In the genomic region with DNA sequence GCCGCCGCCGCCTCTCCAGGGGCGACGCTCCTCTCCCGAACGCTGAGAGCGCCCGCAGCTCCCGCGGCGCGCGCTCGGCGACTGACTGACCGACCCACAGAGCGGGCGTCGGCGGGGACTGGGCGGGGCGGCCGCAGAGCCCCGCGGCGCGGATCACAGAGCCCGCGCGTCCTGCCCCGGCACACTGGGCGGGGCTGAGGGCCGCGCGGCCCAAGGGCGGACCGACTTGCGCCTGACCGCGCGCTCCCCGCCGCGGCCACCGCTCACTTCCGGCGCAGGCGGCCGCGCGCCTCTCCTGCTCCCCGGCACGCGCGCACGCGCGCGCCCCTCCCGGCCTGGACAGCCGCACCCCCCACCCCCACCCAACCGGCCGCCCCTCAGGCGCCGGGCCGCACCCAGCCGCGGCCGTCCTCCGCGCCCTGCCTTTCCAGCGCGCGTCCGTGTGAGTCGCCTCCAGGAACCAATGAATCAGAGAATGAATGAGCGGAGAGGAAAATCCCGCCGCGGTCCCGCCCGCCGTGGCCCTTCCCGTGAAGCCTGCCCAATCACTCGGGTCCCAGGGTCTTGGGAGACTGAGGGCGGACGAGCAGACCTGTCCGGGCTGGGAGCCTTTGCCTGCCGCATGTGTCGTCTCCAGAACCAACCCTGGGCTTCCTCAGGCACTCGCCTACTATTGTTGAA, we compare ENCODE assay signal across 8 mouse cellular contexts. TPM values are rescaled to one million over a fixed set of nuclear protein-coding genes. Genes with fewer than 3 reads are reported as not detected.
DNase-seq lines count a peak whose midpoint lies in the region; ATAC-seq and TF ChIP-seq lines count a peak whose summit lies in the region.

A gene (minus strand): TSS at position 474 of the 681 bp plus-strand sequence.

- peaks cover 16% of the 10 kb centered on the region; the same call in 1 of the 2 replicates for H3K4me1 ChIP-seq in forebrain, embryonic 13.5 days
- peaks cover 20% of the 10 kb centered on the region; the same call in 1 of the 2 replicates for H3K4me1 ChIP-seq in heart, postnatal 0 days (ENCODE audit: control insufficient read depth, insufficient read depth)
- peaks cover 9% of the 10 kb centered on the region; the same call in 1 of the 2 replicates for H3K4me1 ChIP-seq in liver, embryonic 15.5 days (replicated peaks)
- peaks cover 10% of the 10 kb centered on the region; the same call in 1 of the 2 replicates for H3K4me1 ChIP-seq in neural tube, embryonic 12.5 days

- peak within 1 kb of the TSS; percentile 90 for H3K9ac ChIP-seq in forebrain, embryonic 13.5 days
- H3K9ac ChIP-seq in heart, postnatal 0 days (replicated peaks; ENCODE audit: low read depth, low read length) = peak within 1 kb of the TSS; percentile 100
- peak within 1 kb of the TSS; percentile 64 for H3K9ac ChIP-seq in liver, embryonic 15.5 days
- H3K9ac ChIP-seq in neural tube, embryonic 12.5 days = peak within 1 kb of the TSS; percentile 95

- H3K9me3 ChIP-seq in forebrain, embryonic 13.5 days (replicated peaks) = no peaks in the 10 kb centered on the region
- no peaks in the 10 kb centered on the region for H3K9me3 ChIP-seq in heart, postnatal 0 days (replicated peaks; ENCODE audit: control insufficient read depth, low read length)
- no peaks in the 10 kb centered on the region for H3K9me3 ChIP-seq in liver, embryonic 15.5 days (replicated peaks)
- no peaks in the 10 kb centered on the region for H3K9me3 ChIP-seq in neural tube, embryonic 12.5 days

- peak within 1 kb of the TSS; percentile 85 for H3K4me3 ChIP-seq in forebrain, embryonic 13.5 days
- peak within 1 kb of the TSS; percentile 100 for H3K4me3 ChIP-seq in heart, postnatal 0 days (ENCODE audit: low read depth, low read length)
- peak within 1 kb of the TSS; percentile 69 for H3K4me3 ChIP-seq in liver, embryonic 15.5 days (replicated peaks)
- H3K4me3 ChIP-seq in neural tube, embryonic 12.5 days = peak within 1 kb of the TSS; percentile 96

- DNase-seq in CD4-positive, CD25-positive, alpha-beta regulatory T cell, adult 2 months (ENCODE audit: low read depth, low spot score) = peak; percentile 75
- peak; percentile 40 for DNase-seq in c-Kit-positive CD71-negative TER-119-negative erythroid progenitor cells, embryonic 14.5 days (ENCODE audit: low read depth)
- peak; percentile 94 for DNase-seq in heart, postnatal 0 days (ENCODE audit: low spot score)
- DNase-seq in kidney, postnatal 4 days = peak; percentile 86 to 93
- peak; percentile 58 for DNase-seq in telencephalon, adult 2 months (ENCODE audit: low read depth, low spot score)

- TF ChIP-seq EP300 in heart, postnatal 0 days (IDR thresholded peaks at IDR 0.05; ENCODE audit: low read depth) = peak; percentile 27; the same call in 1 of the 2 replicates

- H3K27ac ChIP-seq in forebrain, embryonic 13.5 days = peak within 1 kb of the TSS; percentile 95
- H3K27ac ChIP-seq in heart, postnatal 0 days (ENCODE audit: low read depth) = peak within 1 kb of the TSS; percentile 100
- peak within 1 kb of the TSS; percentile 78 for H3K27ac ChIP-seq in liver, embryonic 15.5 days (replicated peaks)
- peak within 1 kb of the TSS; percentile 94 for H3K27ac ChIP-seq in neural tube, embryonic 12.5 days

- peak; percentile 95 for ATAC-seq in forebrain, embryonic 13.5 days
- peak; percentile 98 for ATAC-seq in heart, postnatal 0 days (ENCODE audit: insufficient read depth, low read depth)
- peak; percentile 93 for ATAC-seq in liver, embryonic 15.5 days (ENCODE audit: insufficient read depth)
- ATAC-seq in neural tube, embryonic 12.5 days (ENCODE audit: low FRiP score, low read depth) = peak; percentile 97

- WGBS in forebrain, embryonic 13.5 days = under 1% methylated on average over 64 of the region's 92 CpGs
- under 1% methylated on average over 66 of the region's 92 CpGs for WGBS in heart, postnatal 0 days
- under 1% methylated on average over 77 of the region's 92 CpGs for WGBS in liver, embryonic 15.5 days (ENCODE audit: insufficient replicate concordance)
- WGBS in neural tube, embryonic 12.5 days = under 1% methylated on average over 82 of the region's 92 CpGs

- H3K27me3 ChIP-seq in forebrain, embryonic 13.5 days = no peaks in the 10 kb centered on the region
- no peaks in the 10 kb centered on the region for H3K27me3 ChIP-seq in heart, postnatal 0 days (ENCODE audit: control insufficient read depth, insufficient read depth, low read length)
- peaks cover 49% of the 10 kb centered on the region for H3K27me3 ChIP-seq in liver, embryonic 15.5 days
- no peaks in the 10 kb centered on the region for H3K27me3 ChIP-seq in neural tube, embryonic 12.5 days (replicated peaks)

- peak within 1 kb of the TSS; percentile 79 for H3K4me2 ChIP-seq in forebrain, embryonic 13.5 days
- peak within 1 kb of the TSS; percentile 74 for H3K4me2 ChIP-seq in heart, postnatal 0 days (ENCODE audit: low read depth, low read length)
- H3K4me2 ChIP-seq in liver, embryonic 15.5 days = peak within 1 kb of the TSS; percentile 70
- peak within 1 kb of the TSS; percentile 83 for H3K4me2 ChIP-seq in neural tube, embryonic 12.5 days (replicated peaks)

- TF ChIP-seq CTCF in heart, postnatal 0 days (IDR thresholded peaks at IDR 0.05; ENCODE audit: low read depth) = no peak

- H3K36me3 ChIP-seq in forebrain, embryonic 13.5 days (ENCODE audit: poor library complexity, severe bottlenecking) = peaks cover 4% of the 10 kb centered on the region; the same call in 1 of the 2 replicates
- no peaks in the 10 kb centered on the region; the same call in 1 of the 2 replicates for H3K36me3 ChIP-seq in heart, postnatal 0 days (replicated peaks; ENCODE audit: control insufficient read depth, insufficient read depth, low read length)
- H3K36me3 ChIP-seq in liver, embryonic 15.5 days (replicated peaks) = no peaks in the 10 kb centered on the region
- no peaks in the 10 kb centered on the region for H3K36me3 ChIP-seq in neural tube, embryonic 12.5 days

RNA-seq across cellular contexts. Expression of the gene that starts here (rescaled TPM):
- 20.7 and 22.7 TPM in 2 replicates for polyA plus RNA-seq in forebrain, embryonic 13.5 days (2015; fragmentation: Nextera tagmentation; extraction: Ambion mirVana)
- total RNA-seq in heart, postnatal 0 days (2014; rRNA removed; ENCODE audit: low replicate concordance) = 76.5 and 139 TPM in 2 replicates
- polyA plus RNA-seq in heart, postnatal 0 days (2015; fragmentation: Nextera tagmentation; extraction: Ambion mirVana) = 38.8 and 41.4 TPM in 2 replicates
- polyA plus RNA-seq in liver, embryonic 15.5 days (2015; fragmentation: Nextera tagmentation; extraction: Ambion mirVana) = 27.2 and 28.1 TPM in 2 replicates
- 23.3 and 27.8 TPM in 2 replicates for polyA plus RNA-seq in neural tube, embryonic 12.5 days (2016; fragmentation: Nextera tagmentation; extraction: Ambion mirVana)

Comparison
In these comparisons a context has a peak if more than half of its experiments do, and no peak if none do; other contexts are left out.
1. Peak in every context shown above with its lines: DNase-seq, ATAC-seq, H3K4me3 ChIP-seq and H3K27ac ChIP-seq.
2. DNase-seq: peak in every context shown above with its lines; median percentile 94 in heart, postnatal 0 days; 90 in kidney, postnatal 4 days; 75 in CD4-positive, CD25-positive, alpha-beta regulatory T cell, adult 2 months; 58 in telencephalon, adult 2 months; 40 in c-Kit-positive CD71-negative TER-119-negative erythroid progenitor cells, embryonic 14.5 days.